Mouse (Mus musculus) kidney, postnatal 10 days (tissue): ENCODE measurements around the gene H2-Q2.
A peak's percentile ranks its signal among the peaks of the same experiment; 100 is the strongest.
"Not testable (repeated sequence)": the region's sequence is repeated elsewhere in the genome, so short reads cannot be mapped to it uniquely, and the experiment has no call there.

Experiments
- DNase-seq: peaks from one replicate; pipeline ENCODE4 v3.0.0; 2021; ENCODE audit warnings: mixed read lengths

Gene H2-Q2

GRCm38 (mm10) chr17:35379369-35379728, 37.3 kb downstream of the H2-Q2 start, which contains the start of gene H2-Q4:
Gene H2-Q4, plus strand, starts transcription at chr17:35379617.
- DNase-seq = peak; percentile 96

- DNase-seq = peak; percentile 68
Observed at GRCm38 (mm10) chr17:35379729-35380451, 37.8 kb downstream of the H2-Q2 start.

DNA sequence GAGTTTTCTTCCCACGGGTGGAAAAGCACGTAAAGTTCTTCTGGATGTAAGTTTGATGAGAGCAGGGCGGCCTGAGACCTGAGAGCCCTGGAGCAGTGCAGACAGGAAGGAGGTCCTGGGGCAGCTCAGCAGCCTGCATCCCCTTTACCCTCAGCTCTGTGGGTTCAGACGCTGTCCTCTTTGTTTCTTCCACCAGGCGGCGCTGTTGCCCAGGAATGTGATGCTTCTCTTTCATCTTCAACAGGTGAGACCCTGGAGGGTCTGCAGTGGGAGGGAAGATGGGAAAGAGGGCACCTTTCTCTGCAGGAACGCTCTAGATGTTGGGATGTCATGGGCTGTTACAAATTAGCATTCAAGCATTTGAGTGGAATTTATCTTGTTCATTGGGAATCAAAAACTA, 47.8 kb downstream of the H2-Q2 start:
- DNase-seq = peak; percentile 45

DNA sequence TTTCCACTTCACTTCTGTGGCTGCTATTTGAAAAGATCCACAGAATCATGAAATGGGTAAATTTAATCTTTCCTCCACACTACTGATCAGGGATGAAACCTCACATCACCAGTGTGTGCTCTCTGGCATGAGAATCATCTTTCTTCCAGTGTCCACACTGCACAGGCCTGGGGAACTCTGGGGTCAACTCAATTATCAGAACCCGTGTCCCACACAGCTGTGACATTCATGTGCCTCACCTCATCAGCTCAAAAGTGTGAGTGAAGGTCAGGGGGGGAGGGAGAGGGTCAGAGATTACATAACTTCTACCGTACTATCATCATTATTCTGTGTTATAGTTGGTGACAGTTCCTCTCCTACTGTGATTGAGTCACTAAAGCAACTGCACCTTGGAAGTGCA, 50.6 kb downstream of the H2-Q2 start:
- DNase-seq = not testable (repeated sequence)

- peak; percentile 26 for DNase-seq
Observed at GRCm38 (mm10) chr17:35393864-35394800, 52.1 kb downstream of the H2-Q2 start.
